Mouse (Mus musculus) left cerebral cortex, adult 8-10 months (tissue): ENCODE data around the gene Plcg2. TPM values are rescaled to one million over a fixed set of nuclear protein-coding genes. Genes with fewer than 3 reads are reported as not detected.

Experiments used
- DNase-seq, 2 experiments: peaks; one replicate each; pipeline ENCODE4 v3.0.0; 2022; ENCODE audit warnings: low spot score in 2 of 2
- total RNA-seq, 4 experiments: library from RNA; stranded (reverse); gene quantifications; 2 replicates each; pipeline ENCODE4 v1.2.4; 2022

Plcg2 gene
- total RNA-seq, 4 experiments from 2014 or later: 2.8 to 5.6 (median 4.7) TPM

- no peak for DNase-seq
These were observed 13.4 kb upstream of the Plcg2 start for GRCm38 (mm10) chr8:117484731-117485130.

GRCm38 (mm10) chr8:117485316-117485715 lies 12.8 kb upstream of the Plcg2 start:
- no peak for DNase-seq

DNA sequence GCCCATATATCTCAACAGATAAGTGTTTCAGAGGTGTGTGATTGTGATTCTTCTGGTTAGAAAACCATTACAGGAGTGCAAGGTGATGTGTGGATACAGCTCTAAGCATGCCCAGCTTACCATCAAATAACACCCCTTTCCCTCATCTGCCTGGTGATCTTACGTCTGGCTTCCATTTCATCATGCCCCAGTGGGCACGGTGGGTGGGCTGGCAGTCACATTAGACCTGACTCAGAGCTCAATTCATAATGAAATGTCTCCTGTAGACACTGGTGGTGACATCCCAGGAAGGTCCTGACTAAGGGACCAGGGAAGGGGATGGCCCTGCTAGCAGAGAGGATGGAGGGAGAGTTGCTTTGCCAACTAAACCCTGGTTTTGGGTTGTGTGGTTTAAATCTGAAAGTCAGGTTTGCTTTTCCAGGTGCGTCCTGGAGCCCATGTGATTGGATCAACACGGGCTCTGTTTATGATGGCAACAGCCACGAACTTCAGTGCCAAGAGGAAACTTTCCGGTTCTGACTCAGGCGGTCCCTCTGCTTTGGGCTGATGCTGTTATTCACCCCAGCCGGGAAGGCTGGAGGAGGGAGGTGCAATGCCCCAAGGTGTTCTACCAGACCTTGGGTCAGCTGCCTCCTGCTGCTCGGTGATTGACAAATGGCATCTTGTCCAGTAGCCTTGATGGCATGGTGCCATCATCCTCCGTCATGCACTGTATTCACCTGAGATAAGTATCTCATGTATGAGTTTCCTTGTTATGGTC lies 9.7 kb upstream of the Plcg2 start:
- DNase-seq: no peak

- no peak for DNase-seq
These were observed 4.5 kb upstream of the Plcg2 start for GRCm38 (mm10) chr8:117493543-117493942.

- DNase-seq: no peak
These were observed 3.2 kb upstream of the Plcg2 start for GRCm38 (mm10) chr8:117494874-117495273.

- DNase-seq: no peak
These were observed 937 bp downstream of the Plcg2 start for GRCm38 (mm10) chr8:117498915-117499540.

GRCm38 (mm10) chr8:117500232-117500823 lies 2.2 kb downstream of the Plcg2 start:
- no peak for DNase-seq

GRCm38 (mm10) chr8:117501323-117501722 lies 3.2 kb downstream of the Plcg2 start:
- no peak for DNase-seq

- DNase-seq: no peak
These were observed 5.4 kb downstream of the Plcg2 start for GRCm38 (mm10) chr8:117503405-117504069.

- DNase-seq: no peak
These were observed 9.6 kb downstream of the Plcg2 start for GRCm38 (mm10) chr8:117507703-117508102.

DNA sequence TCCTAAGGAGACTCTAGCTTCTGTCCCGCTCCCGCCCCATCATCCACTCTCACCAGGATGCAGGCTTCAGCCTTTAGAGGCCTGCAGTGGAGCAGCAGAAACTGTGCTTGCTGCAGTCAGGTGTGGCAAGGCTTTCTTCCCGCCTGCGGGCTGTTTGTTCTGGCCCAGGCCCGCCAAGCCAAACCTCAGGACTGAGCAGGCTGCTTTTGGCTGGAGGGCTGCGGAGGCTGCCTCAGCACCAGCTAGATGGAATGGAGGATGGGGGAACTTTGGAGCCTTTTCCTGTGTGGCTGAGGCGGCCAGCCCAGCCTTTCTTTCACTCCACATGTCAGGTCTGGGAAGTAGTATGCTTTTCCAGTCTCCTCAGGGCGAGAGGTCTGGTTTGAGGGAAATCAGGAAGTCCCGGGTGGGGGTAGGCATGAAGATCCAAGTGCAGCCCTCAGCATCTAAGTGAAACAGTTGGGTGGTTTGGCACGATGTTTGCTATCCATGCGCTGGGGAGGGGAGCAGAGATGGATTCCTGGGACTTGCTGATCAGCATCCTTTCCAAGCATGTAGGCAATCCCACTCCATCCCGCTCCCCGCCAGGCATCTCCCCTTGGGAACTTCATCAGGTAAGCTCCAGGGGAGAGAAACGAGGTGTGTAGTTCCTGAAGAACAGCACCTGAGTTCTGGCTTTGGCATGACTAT lies 18.9 kb downstream of the Plcg2 start:
- no peak for DNase-seq

DNA sequence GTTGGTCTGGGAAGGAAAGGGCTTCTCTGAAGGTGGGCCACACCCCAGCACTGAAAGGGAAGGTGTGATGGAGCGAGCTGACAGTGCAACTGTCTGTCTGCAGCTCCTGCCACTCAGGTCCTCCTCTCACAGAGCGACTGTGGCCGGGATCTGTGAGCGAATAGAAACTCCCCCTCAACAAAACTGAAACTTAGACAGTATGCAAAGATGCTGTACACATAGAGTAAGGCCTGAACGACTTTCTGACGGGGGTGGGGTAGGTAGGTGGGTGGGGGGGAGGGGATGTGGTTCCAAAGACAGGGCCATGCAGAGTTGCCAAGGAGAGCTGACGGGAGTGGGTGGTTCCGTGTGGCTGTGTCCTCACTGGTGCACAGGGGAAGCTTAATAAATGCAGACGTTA lies 19.8 kb downstream of the Plcg2 start:
- no peak for DNase-seq

DNA sequence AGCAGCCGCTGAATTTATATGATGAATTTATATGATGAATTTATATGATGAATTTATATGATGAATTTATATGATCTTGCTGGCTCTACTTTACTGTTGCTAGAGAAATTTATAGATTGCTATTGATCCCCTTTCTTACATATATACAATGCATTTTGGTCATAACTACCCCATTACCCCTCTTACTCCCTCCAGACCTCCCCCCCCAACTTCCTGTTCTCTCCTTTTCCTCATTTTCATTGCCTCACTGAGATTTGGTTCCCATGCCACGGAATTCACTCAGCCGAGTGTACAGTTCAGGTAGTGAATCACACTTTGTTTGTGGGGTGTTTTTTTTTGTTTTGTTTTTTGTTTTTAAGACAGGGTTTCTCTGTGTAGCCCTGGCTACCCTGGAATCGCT lies 20.8 kb downstream of the Plcg2 start:
- no peak for DNase-seq

- no peak for DNase-seq
These were observed 28.1 kb downstream of the Plcg2 start for GRCm38 (mm10) chr8:117526185-117526584.

- DNase-seq: no peak
These were observed 29.9 kb downstream of the Plcg2 start for GRCm38 (mm10) chr8:117527983-117528382.

DNA sequence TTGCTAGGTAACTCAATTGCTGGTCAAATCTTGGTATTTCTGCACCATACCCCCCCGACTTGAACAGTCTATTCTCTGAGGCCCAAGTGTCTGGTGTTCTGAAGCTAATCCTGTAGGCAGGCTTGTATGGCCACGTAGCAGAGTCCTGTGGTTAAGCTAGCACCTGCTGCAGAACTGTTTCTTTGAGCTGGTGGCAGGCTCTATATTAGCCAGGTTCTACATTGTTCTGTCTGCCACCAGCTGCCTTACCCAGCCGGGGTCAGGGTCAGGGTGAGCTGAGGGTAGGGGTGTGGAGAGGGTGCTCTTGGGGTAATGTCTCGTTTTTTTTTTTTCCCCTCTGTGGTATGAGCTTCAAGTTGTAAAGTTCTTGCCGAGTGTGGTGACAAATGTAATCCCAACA lies 31.1 kb downstream of the Plcg2 start:
- no peak for DNase-seq

DNA sequence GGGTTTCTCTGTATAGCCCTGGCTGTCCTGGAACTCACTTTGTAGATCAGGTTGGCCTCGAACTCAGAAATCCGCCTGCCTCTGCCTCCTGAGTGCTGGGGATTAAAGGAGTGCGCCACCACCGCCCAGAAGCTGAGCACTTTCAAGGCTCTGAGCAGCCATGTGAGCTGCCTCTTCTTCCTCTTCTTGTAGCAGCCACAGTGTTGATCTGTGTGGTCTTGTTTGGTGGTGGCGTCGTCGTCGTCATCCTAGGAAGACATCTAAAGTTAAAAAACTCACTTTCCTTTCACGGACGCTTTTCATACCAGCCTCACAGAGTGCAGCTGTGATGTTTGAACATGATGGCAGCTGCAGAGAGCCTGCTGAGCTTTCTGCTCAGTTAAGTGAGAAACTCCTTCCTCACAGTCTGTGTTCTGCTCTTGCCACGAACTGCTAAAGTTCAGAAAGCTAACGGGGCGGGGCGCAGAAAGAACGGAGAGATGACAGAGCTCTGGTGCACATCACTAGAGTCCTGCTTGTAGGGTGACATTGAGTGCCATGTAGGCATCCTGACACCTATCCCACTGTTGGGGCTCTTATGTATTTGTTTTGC lies 34.4 kb downstream of the Plcg2 start:
- DNase-seq: no peak

- no peak for DNase-seq
These were observed 38.8 kb downstream of the Plcg2 start for GRCm38 (mm10) chr8:117536862-117537261.

DNA sequence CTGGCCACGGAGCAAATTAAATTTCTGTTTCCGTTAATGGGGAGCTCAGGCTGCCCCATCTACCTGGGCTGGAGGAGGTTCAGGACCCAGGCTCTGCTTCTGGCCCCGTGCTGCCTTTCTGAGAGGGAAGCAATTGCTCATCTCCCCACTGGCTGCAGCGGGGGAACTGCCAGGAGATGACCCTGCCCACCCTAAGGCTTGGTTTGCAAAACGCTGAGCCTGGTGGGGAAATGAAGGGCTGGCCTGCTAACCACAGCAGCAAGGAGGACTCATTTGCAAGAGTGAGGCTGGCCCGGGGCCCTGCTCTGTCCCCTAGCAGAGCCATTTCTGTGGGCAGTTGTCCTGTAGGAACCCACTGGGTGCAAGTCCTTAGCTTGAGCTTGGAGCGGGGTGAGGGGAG lies 39.7 kb downstream of the Plcg2 start:
- no peak for DNase-seq

- DNase-seq: no peak
These were observed 44.9 kb downstream of the Plcg2 start for GRCm38 (mm10) chr8:117542951-117543350.

DNA sequence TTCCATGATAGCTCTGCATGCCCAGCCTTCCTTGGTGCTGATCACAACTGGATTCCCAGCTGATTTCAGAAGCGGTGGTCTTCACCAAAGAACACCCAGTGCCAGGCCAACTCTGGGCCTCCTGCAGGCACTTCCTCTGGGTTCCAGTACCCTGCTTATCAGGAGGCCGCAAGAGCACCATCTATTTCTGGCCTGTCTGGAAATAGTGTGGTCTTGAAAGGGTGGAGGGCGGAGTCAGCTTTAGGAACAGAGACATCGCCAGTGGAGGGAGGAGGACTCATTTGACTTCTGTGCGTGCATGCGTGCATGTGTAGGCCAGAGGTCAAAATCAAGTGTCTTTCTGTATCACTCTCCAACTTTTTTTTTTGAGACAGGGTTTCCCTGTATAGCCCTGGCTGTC lies 45.7 kb downstream of the Plcg2 start:
- no peak for DNase-seq
